Mouse (Mus musculus) spleen, postnatal 14 days (tissue): ENCODE measurements around the gene Gipc2.
A peak's percentile ranks its signal among the peaks of the same experiment; 100 is the strongest.

Source experiments
- DNase-seq, 2 experiments: peaks; one replicate each; pipeline ENCODE4 v3.0.0; 2021 to 2022; ENCODE audit warnings: low spot score in 2 of 2

The Gipc2 gene

GRCm38 (mm10) chr3:152166099-152166423 lies at the start of gene Gipc2:
Gipc2 (minus strand) TSS chr3:152166230.
- DNase-seq = no peak

- no peak for DNase-seq
Measured at GRCm38 (mm10) chr3:152213416-152213815, 47.4 kb upstream of the Gipc2 start.

- no peak for DNase-seq
Measured at GRCm38 (mm10) chr3:152211731-152212279, 45.8 kb upstream of the Gipc2 start.

GRCm38 (mm10) chr3:152210728-152211391 lies 44.8 kb upstream of the Gipc2 start:
- DNase-seq = peak; percentile 40 to 62

GRCm38 (mm10) chr3:152209967-152210634 lies 44.1 kb upstream of the Gipc2 start, which contains the start of the genes Dnajb4 and Fubp1:
Dnajb4 (minus strand) TSS chr3:152210302.
Fubp1 (plus strand) TSS chr3:152210422.
- peak; percentile 100 for DNase-seq

- DNase-seq = no peak
Measured at GRCm38 (mm10) chr3:152209177-152209966, 43.3 kb upstream of the Gipc2 start.

- DNase-seq = no peak
Measured at GRCm38 (mm10) chr3:152208096-152208885, 42.3 kb upstream of the Gipc2 start.

- no peak for DNase-seq
Measured at GRCm38 (mm10) chr3:152207156-152207555, 41.1 kb upstream of the Gipc2 start.

- DNase-seq = no peak
Measured at GRCm38 (mm10) chr3:152204577-152204976, 38.5 kb upstream of the Gipc2 start.

- DNase-seq = no peak
Measured at GRCm38 (mm10) chr3:152203996-152204395, 38.0 kb upstream of the Gipc2 start.

- no peak for DNase-seq
Measured at GRCm38 (mm10) chr3:152203411-152203810, 37.4 kb upstream of the Gipc2 start.

- DNase-seq = no peak
Measured at GRCm38 (mm10) chr3:152202942-152203341, 36.9 kb upstream of the Gipc2 start.

- no peak for DNase-seq
Measured at GRCm38 (mm10) chr3:152201651-152202050, 35.6 kb upstream of the Gipc2 start.

GRCm38 (mm10) chr3:152201181-152201580 lies 35.2 kb upstream of the Gipc2 start:
- DNase-seq = no peak

GRCm38 (mm10) chr3:152199125-152199524 lies 33.1 kb upstream of the Gipc2 start:
- DNase-seq = no peak

- DNase-seq = peak; percentile 18 to 31
Measured at GRCm38 (mm10) chr3:152197246-152197645, 31.2 kb upstream of the Gipc2 start.

GRCm38 (mm10) chr3:152193635-152194097 lies 27.6 kb upstream of the Gipc2 start:
- DNase-seq = peak; percentile 68 to 75

- no peak for DNase-seq
Measured at GRCm38 (mm10) chr3:152193177-152193576, 27.1 kb upstream of the Gipc2 start.

GRCm38 (mm10) chr3:152192238-152192931 lies 26.4 kb upstream of the Gipc2 start:
- DNase-seq = no peak

GRCm38 (mm10) chr3:152191791-152192237 lies 25.8 kb upstream of the Gipc2 start:
- no peak for DNase-seq
